Mouse (Mus musculus) heart, postnatal 0 days (tissue): ENCODE measurements around the gene Cabin1.

Source experiments
- CTCF ChIP-seq: IDR thresholded peaks from 2 replicates; pipeline ENCODE4 v1.5.1; 2016; ENCODE audit warnings: antibody characterized with exemption, control low read depth, low read depth
- EP300 ChIP-seq: IDR thresholded peaks from 2 replicates; pipeline ENCODE4 v1.6.1; 2016; ENCODE audit warnings: antibody characterized with exemption, low read depth

DNA sequence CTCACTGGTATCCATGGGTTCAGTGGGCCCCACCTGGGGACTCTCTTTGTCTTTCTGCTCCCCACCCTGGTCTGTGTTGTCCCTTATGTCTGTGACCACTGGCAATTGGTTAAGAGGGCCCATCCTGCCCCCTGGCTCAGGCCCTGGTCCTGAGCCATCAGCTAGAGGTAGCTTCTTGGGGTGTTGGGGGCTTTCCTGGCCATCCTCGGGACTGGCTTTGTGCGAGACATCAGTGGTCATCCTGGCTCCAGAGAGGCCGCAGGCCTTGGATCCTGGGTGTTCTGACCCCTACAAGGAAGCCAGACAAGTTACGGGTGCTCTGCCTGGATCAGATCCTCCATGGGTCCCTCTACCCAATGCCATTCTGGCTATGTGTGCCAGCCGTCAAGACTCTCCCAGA is 107.0 kb downstream of the Cabin1 start:
- TF ChIP-seq CTCF (no peak), EP300 (no peak)
